Mouse (Mus musculus) myocyte (in vitro differentiated cells): ENCODE measurements around the gene Gpatch11.

Source experiments
- CEBPB ChIP-seq: IDR thresholded peaks from 2 replicates; pipeline ENCODE4 v1.6.1; 2011; ENCODE audit warnings: mild to moderate bottlenecking, moderate library complexity; ENCODE audit not compliant: poor library complexity, insufficient read depth, severe bottlenecking
- E2F4 ChIP-seq: IDR thresholded peaks from one replicate; pipeline ENCODE4 v1.6.1; 2011; ENCODE audit warnings: mild to moderate bottlenecking, control low read depth, moderate library complexity; ENCODE audit not compliant: insufficient read depth
- MAX ChIP-seq: IDR thresholded peaks from one replicate; pipeline ENCODE4 v1.6.1; 2011; ENCODE audit warnings: low read depth, mild to moderate bottlenecking, control low read depth
- MYOD1 ChIP-seq, 3 experiments: IDR thresholded peaks; one replicate each; pipeline ENCODE4 v1.6.1; 2011; ENCODE audit warnings: control low read depth in 2 of 3, low read depth in 2 of 3, mild to moderate bottlenecking in 2 of 3, moderate library complexity in 1 of 3; ENCODE audit not compliant: insufficient read length in 2 of 3, control insufficient read depth in 1 of 3
- MYOG ChIP-seq, 3 experiments: IDR thresholded peaks; one replicate each; pipeline ENCODE4 v1.6.1; 2011; ENCODE audit warnings: control low read depth in 2 of 3, low read depth in 2 of 3, mild to moderate bottlenecking in 2 of 3; ENCODE audit not compliant: insufficient read length in 2 of 3, control insufficient read depth in 1 of 3, insufficient read depth in 1 of 3
- POLR2A ChIP-seq: IDR thresholded peaks from one replicate; pipeline ENCODE4 v1.6.1; 2011; ENCODE audit warnings: low read depth, mild to moderate bottlenecking, control low read depth, moderate library complexity; ENCODE audit not compliant: insufficient read length
- POLR2AphosphoS2 ChIP-seq: IDR thresholded peaks from one replicate; pipeline ENCODE4 v1.6.1; 2011; ENCODE audit warnings: low read depth, control low read depth; ENCODE audit not compliant: insufficient read length
- SRF ChIP-seq: IDR thresholded peaks from one replicate; pipeline ENCODE4 v1.6.1; 2011; ENCODE audit warnings: low read depth; ENCODE audit not compliant: control insufficient read depth, insufficient read length
- TCF12 ChIP-seq: IDR thresholded peaks from one replicate; pipeline ENCODE4 v1.6.1; 2011; ENCODE audit warnings: mild to moderate bottlenecking, control low read depth; ENCODE audit not compliant: poor library complexity, insufficient read depth, severe bottlenecking
- USF1 ChIP-seq: IDR thresholded peaks from one replicate; pipeline ENCODE4 v1.6.1; 2011; ENCODE audit warnings: low read depth, mild to moderate bottlenecking, control low read depth, moderate library complexity

DNA sequence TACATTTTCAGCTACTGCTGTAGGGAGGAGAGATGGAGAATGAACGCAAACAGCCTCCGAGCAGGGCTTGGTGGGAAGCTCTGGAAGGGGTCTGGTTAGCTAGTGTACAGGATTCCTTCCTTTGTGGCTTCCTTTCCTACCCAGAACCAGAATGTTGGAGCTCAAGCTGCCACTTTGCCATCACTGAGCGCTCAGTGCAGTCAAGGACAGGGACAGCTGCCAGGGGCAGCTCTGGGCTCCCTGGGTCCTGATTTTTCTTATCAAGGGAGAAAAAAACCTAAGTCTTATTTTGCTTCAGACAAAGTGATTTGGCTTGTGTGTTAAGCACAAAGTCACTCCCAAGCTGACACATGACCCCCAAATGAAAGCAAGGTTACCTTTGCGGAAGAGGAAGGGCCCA lies 53.2 kb downstream of the Gpatch11 start:
- TF ChIP-seq POLR2A: no peak
- TF ChIP-seq E2F4: no peak
- no peak for TF ChIP-seq MYOD1 (IDR thresholded peaks at IDR 0.05; ENCODE audit: control insufficient read depth in 1 of 3, insufficient read length in 2 of 3, low read depth in 2 of 3)
- no peak for TF ChIP-seq POLR2AphosphoS2
- TF ChIP-seq MAX: no peak
- no peak for TF ChIP-seq USF1
- no peak for TF ChIP-seq TCF12
- TF ChIP-seq SRF: no peak
- no peak for TF ChIP-seq CEBPB
- no peak for TF ChIP-seq MYOG (IDR thresholded peaks at IDR 0.05; ENCODE audit: control insufficient read depth in 1 of 3, insufficient read depth in 1 of 3, insufficient read length in 2 of 3, low read depth in 2 of 3)
